Mouse (Mus musculus) hindlimb bud, embryonic 11.5 days (tissue): ENCODE results near the gene Traf7.

Experiments
- DNase-seq: peaks from one replicate; pipeline ENCODE4 v3.0.0-alpha.2; 2012; ENCODE audit warnings: low read depth, low spot score; ENCODE audit errors: extremely low spot score

Gene Traf7

GRCm38 (mm10) chr17:24546234-24546633 lies 18.5 kb upstream of the Traf7 start:
- no peak for DNase-seq

- DNase-seq: no peak
Measured at GRCm38 (mm10) chr17:24545247-24545646, 17.5 kb upstream of the Traf7 start.

- DNase-seq: no peak
Measured at GRCm38 (mm10) chr17:24544613-24545012, 16.9 kb upstream of the Traf7 start.

GRCm38 (mm10) chr17:24540375-24540774 lies 12.6 kb upstream of the Traf7 start:
- no peak for DNase-seq

- no peak for DNase-seq
Measured at GRCm38 (mm10) chr17:24538950-24539349, 11.2 kb upstream of the Traf7 start.

GRCm38 (mm10) chr17:24537536-24537935 lies 9.8 kb upstream of the Traf7 start:
- no peak for DNase-seq

- no peak for DNase-seq
Measured at GRCm38 (mm10) chr17:24535300-24535699, 7.6 kb upstream of the Traf7 start.

GRCm38 (mm10) chr17:24534160-24534718 lies 6.5 kb upstream of the Traf7 start, which contains the start of gene Rab26:
Gene Rab26, minus strand, starts transcription at chr17:24534210.
- DNase-seq: no peak

GRCm38 (mm10) chr17:24533099-24533992 lies 5.6 kb upstream of the Traf7 start:
- DNase-seq: no peak

- DNase-seq: no peak
Measured at GRCm38 (mm10) chr17:24532045-24532444, 4.3 kb upstream of the Traf7 start.

- no peak for DNase-seq
Measured at GRCm38 (mm10) chr17:24531064-24531463, 3.3 kb upstream of the Traf7 start.

- no peak for DNase-seq
Measured at GRCm38 (mm10) chr17:24530361-24531050, 2.8 kb upstream of the Traf7 start.

GRCm38 (mm10) chr17:24529883-24530282 lies 2.1 kb upstream of the Traf7 start:
- DNase-seq: no peak

GRCm38 (mm10) chr17:24529007-24529451 lies 1.3 kb upstream of the Traf7 start:
- no peak for DNase-seq

GRCm38 (mm10) chr17:24528560-24528918 lies 801 bp upstream of the Traf7 start:
- no peak for DNase-seq

GRCm38 (mm10) chr17:24527315-24527714 lies 423 bp downstream of the Traf7 start:
- DNase-seq: no peak

- no peak for DNase-seq
Measured at GRCm38 (mm10) chr17:24524734-24525133, 3.0 kb downstream of the Traf7 start.

- no peak for DNase-seq
Measured at GRCm38 (mm10) chr17:24520450-24520849, 7.3 kb downstream of the Traf7 start.

- no peak for DNase-seq
Measured at GRCm38 (mm10) chr17:24514270-24515257, 13.2 kb downstream of the Traf7 start.

GRCm38 (mm10) chr17:24513609-24514008 lies 14.1 kb downstream of the Traf7 start:
- DNase-seq: no peak
